Mouse (Mus musculus): Measurements from ENCODE around the gene Egln1. TPM values are rescaled to one million over a fixed set of nuclear protein-coding genes. Genes with fewer than 3 reads are reported as not detected.

The Egln1 gene
- total RNA-seq, 2 experiments from 2014 or later = 155 to 180 TPM

GRCm38 (mm10) chr8:124909936-124910335 is 39.2 kb downstream of the Egln1 start:
- DNase-seq (ENCODE audit: low spot score) = peak; percentile 39

GRCm38 (mm10) chr8:124905482-124905881 is 43.6 kb downstream of the Egln1 start:
- no peak for DNase-seq (ENCODE audit: low spot score)

- no peak for DNase-seq (ENCODE audit: low spot score)
Observed at GRCm38 (mm10) chr8:124903198-124903597, 45.9 kb downstream of the Egln1 start.

- no peak for DNase-seq (ENCODE audit: low spot score)
Observed at GRCm38 (mm10) chr8:124898251-124898905, 50.7 kb downstream of the Egln1 start.

- peak; percentile 97 for DNase-seq (ENCODE audit: low spot score)
Observed at GRCm38 (mm10) chr8:124897386-124898250, 51.5 kb downstream of the Egln1 start, which contains the start of the genes Exoc8 and Sprtn. Gene Exoc8 (minus strand): TSS chr8:124897705. Gene Sprtn (plus strand): TSS chr8:124897886.

- DNase-seq (ENCODE audit: low spot score) = peak; percentile 79
Observed at GRCm38 (mm10) chr8:124896632-124897385, 52.3 kb downstream of the Egln1 start.

- no peak for DNase-seq (ENCODE audit: low spot score)
Observed at GRCm38 (mm10) chr8:124896010-124896631, 53.0 kb downstream of the Egln1 start.

GRCm38 (mm10) chr8:124892596-124892995 is 56.5 kb downstream of the Egln1 start:
- DNase-seq (ENCODE audit: low spot score) = no peak

GRCm38 (mm10) chr8:124888385-124888784 is 60.7 kb downstream of the Egln1 start:
- DNase-seq (ENCODE audit: low spot score) = no peak

- no peak for DNase-seq (ENCODE audit: low spot score)
Observed at GRCm38 (mm10) chr8:124878946-124879526, 70.1 kb downstream of the Egln1 start.

GRCm38 (mm10) chr8:124878141-124878540 is 71.0 kb downstream of the Egln1 start:
- no peak for DNase-seq (ENCODE audit: low spot score)

- DNase-seq (ENCODE audit: low spot score) = no peak
Observed at GRCm38 (mm10) chr8:124872690-124873089, 76.4 kb downstream of the Egln1 start.

GRCm38 (mm10) chr8:124872081-124872480 is 77.0 kb downstream of the Egln1 start:
- DNase-seq (ENCODE audit: low spot score) = no peak

GRCm38 (mm10) chr8:124871474-124871873 is 77.7 kb downstream of the Egln1 start:
- no peak for DNase-seq (ENCODE audit: low spot score)

- DNase-seq (ENCODE audit: low spot score) = peak; percentile 60
Observed at GRCm38 (mm10) chr8:124869708-124870107, 79.4 kb downstream of the Egln1 start.

GRCm38 (mm10) chr8:124867126-124867525 is 82.0 kb downstream of the Egln1 start:
- DNase-seq (ENCODE audit: low spot score) = no peak

GRCm38 (mm10) chr8:124866669-124867068 is 82.5 kb downstream of the Egln1 start:
- no peak for DNase-seq (ENCODE audit: low spot score)

- no peak for DNase-seq (ENCODE audit: low spot score)
Observed at GRCm38 (mm10) chr8:124863729-124864128, 85.4 kb downstream of the Egln1 start.

GRCm38 (mm10) chr8:124863163-124863677 is 85.9 kb downstream of the Egln1 start:
- no peak for DNase-seq (ENCODE audit: low spot score)

- peak; percentile 92 for DNase-seq (ENCODE audit: low spot score)
Observed at GRCm38 (mm10) chr8:124862321-124863162, 86.6 kb downstream of the Egln1 start, which contains the start of the genes Gnpat and 2810004N23Rik. Gene Gnpat (plus strand): TSS chr8:124863033. Gene 2810004N23Rik (minus strand): TSS chr8:124863120.

Data from gastrocnemius, adult 18-20 months (tissue).